Mouse (Mus musculus) ES-Bruce4 (cell line): ENCODE measurements around the gene Rptor.

Experiments used
- CTCF ChIP-seq: IDR thresholded peaks from one replicate; pipeline ENCODE4 v1.8.1; 2011; ENCODE audit warnings: low read depth, low read length
- EP300 ChIP-seq: IDR thresholded peaks from 2 replicates; pipeline ENCODE4 v1.6.1; 2011; ENCODE audit warnings: low read depth, low read length; ENCODE audit not compliant: insufficient read depth
- POLR2A ChIP-seq: IDR thresholded peaks from one replicate; pipeline ENCODE4 v1.8.1; 2011; ENCODE audit warnings: low read length; ENCODE audit not compliant: insufficient read depth

DNA sequence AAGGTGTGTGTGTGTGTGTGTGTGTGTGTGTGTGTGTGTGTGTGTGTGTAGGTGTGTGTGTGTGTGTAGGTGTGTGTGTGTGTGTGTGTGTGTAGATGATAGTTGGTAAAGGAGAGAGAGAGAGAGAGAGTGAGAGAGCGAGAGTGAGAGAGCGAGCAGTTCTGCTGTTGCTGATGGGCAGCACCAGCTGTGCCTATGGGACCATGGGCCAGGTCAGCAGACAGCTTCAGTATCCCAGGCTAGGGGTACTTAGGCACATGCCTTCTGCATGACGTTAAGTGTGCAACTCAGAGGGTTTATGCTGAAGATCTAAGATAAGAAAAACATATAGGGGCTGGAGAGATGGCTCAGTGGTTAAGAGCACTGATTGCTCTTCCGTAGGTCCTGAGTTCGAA, 62.6 kb downstream of the Rptor start:
- no peak for TF ChIP-seq EP300
- TF ChIP-seq CTCF = no peak
- no peak for TF ChIP-seq POLR2A
